Mouse (Mus musculus) E14TG2a.4 (cell line): ENCODE data around the gene Gm21970.

Source experiments
- CTCF ChIP-seq: conservative IDR thresholded peaks from 2 replicates; pipeline ENCODE4 v1.5.1; 2014; ENCODE audit warnings: low read length
- NANOG ChIP-seq: IDR thresholded peaks from 2 replicates; pipeline ENCODE4 v1.6.1; 2014; ENCODE audit warnings: borderline replicate concordance, low read length, mixed read lengths

DNA sequence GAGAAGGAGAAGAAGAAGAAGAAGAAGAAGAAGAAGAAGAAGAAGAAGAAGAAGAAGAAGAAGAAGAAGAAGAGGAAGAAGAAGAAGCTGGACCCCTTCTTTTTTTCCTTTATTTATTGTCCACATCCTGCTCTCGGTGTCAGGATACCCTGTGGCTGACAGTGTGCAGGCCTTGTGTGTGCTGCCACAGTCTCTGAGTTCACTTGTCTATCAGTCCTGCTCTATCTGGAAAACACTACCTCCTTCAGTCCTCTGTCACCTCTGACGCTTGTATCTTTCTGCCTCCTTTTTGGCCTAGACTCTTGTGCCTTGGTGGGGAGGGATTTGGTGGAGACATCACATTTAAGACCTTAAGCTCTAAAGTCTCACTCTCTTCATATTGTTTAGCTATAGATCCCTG, 71.9 kb downstream of the Gm21970 start:
- TF ChIP-seq CTCF (no peak), NANOG (no peak)
